In genomic region chr11:67853996-67854395, GRCm38 (mm10) we compare ENCODE assay signal across 37 mouse cellular contexts. TPM values are rescaled to one million over a fixed set of nuclear protein-coding genes. Genes with fewer than 3 reads are reported as not detected.
A peak's percentile ranks its signal among the peaks of the same experiment; 100 is the strongest.
DNase-seq lines count a peak whose midpoint lies in the region; ATAC-seq lines count a peak whose summit lies in the region.
"Had no signal": no experiment of that assay in that cellular context is flagged by ENCODE, and none has a peak within 500 bp of the region (broad histone marks: within the 10 kb centered on the region; RNA-seq: fewer than 3 reads in every experiment).

No protein-coding gene starts in this region.

- no peak overlapping the region for H3K9ac ChIP-seq in embryonic facial prominence, embryonic 14.5 days (ENCODE audit: low read depth, low read length)
- no peak overlapping the region for H3K9ac ChIP-seq in lung, embryonic 16.5 days (ENCODE audit: low read length)
- H3K9ac ChIP-seq in midbrain, embryonic 16.5 days (ENCODE audit: low read depth, low read length): no peak overlapping the region
- H3K9ac ChIP-seq: heart, embryonic 12.5 days; hindbrain, embryonic 13.5 days; limb, embryonic 13.5 days; neural tube, embryonic 13.5 days had no signal

- no peaks in the 10 kb centered on the region for H3K27me3 ChIP-seq in embryonic facial prominence, embryonic 14.5 days (replicated peaks; ENCODE audit: control insufficient read depth, insufficient read depth, low read length)
- H3K27me3 ChIP-seq in lung, embryonic 16.5 days (ENCODE audit: control insufficient read depth, insufficient read depth, low read depth, low read length): no peaks in the 10 kb centered on the region
- no peaks in the 10 kb centered on the region for H3K27me3 ChIP-seq in midbrain, embryonic 16.5 days (ENCODE audit: control insufficient read depth, insufficient read depth, low read depth, low read length)
- H3K27me3 ChIP-seq: heart, embryonic 12.5 days; hindbrain, embryonic 13.5 days; limb, embryonic 13.5 days; neural tube, embryonic 13.5 days had no signal

- no peaks in the 10 kb centered on the region for H3K36me3 ChIP-seq in embryonic facial prominence, embryonic 14.5 days (ENCODE audit: control insufficient read depth, insufficient read depth, low read length)
- no peaks in the 10 kb centered on the region for H3K36me3 ChIP-seq in lung, embryonic 16.5 days (ENCODE audit: control insufficient read depth, insufficient read depth, low read length)
- H3K36me3 ChIP-seq in midbrain, embryonic 16.5 days (ENCODE audit: control insufficient read depth, insufficient read depth, low read length): no peaks in the 10 kb centered on the region
- H3K36me3 ChIP-seq: heart, embryonic 12.5 days; hindbrain, embryonic 13.5 days; limb, embryonic 13.5 days; neural tube, embryonic 13.5 days had no signal

- ATAC-seq in embryonic facial prominence, embryonic 14.5 days (ENCODE audit: low read depth): peak; percentile 75
- ATAC-seq in lung, embryonic 16.5 days (ENCODE audit: low read depth): peak; percentile 83
- no peak for ATAC-seq in midbrain, embryonic 16.5 days
- ATAC-seq: activated CD4-positive, CD25-positive, alpha-beta regulatory T cell, adult 4 months; CD4-positive, CD25-positive, alpha-beta regulatory T cell, adult 4 months; forebrain, embryonic 14.5 days; intestine, postnatal 0 days had no signal

- no peaks in the 10 kb centered on the region for H3K9me3 ChIP-seq in embryonic facial prominence, embryonic 14.5 days (ENCODE audit: control insufficient read depth, low read length)
- H3K9me3 ChIP-seq in lung, embryonic 16.5 days (ENCODE audit: control insufficient read depth, low read length): no peaks in the 10 kb centered on the region
- no peaks in the 10 kb centered on the region for H3K9me3 ChIP-seq in midbrain, embryonic 16.5 days (replicated peaks; ENCODE audit: control insufficient read depth, low read length, poor library complexity, severe bottlenecking)
- H3K9me3 ChIP-seq: heart, embryonic 12.5 days; hindbrain, embryonic 13.5 days; limb, embryonic 13.5 days; neural tube, embryonic 13.5 days had no signal

- no peaks in the 10 kb centered on the region for H3K4me1 ChIP-seq in embryonic facial prominence, embryonic 14.5 days (ENCODE audit: control insufficient read depth, insufficient read depth, low read length)
- H3K4me1 ChIP-seq in lung, embryonic 16.5 days (replicated peaks; ENCODE audit: control insufficient read depth, insufficient read depth, low read length): peaks cover 7% of the 10 kb centered on the region; the same call in 1 of the 2 replicates
- H3K4me1 ChIP-seq in midbrain, embryonic 16.5 days (ENCODE audit: control insufficient read depth, insufficient read depth, low read length): no peaks in the 10 kb centered on the region
- H3K4me1 ChIP-seq: heart, embryonic 12.5 days; hindbrain, embryonic 13.5 days; neural tube, embryonic 13.5 days had no signal

- 0 out of 2 replicates have a peak overlapping the region, but pooled peaks have one; percentile 12 for H3K27ac ChIP-seq in embryonic facial prominence, embryonic 14.5 days (replicated peaks; ENCODE audit: low read depth, low read length)
- H3K27ac ChIP-seq in lung, embryonic 16.5 days (ENCODE audit: low read length): peak overlapping the region; percentile 55; the same call in 1 of the 2 replicates
- H3K27ac ChIP-seq in midbrain, embryonic 16.5 days (ENCODE audit: low read length): no peak overlapping the region
- H3K27ac ChIP-seq: hindbrain, embryonic 13.5 days; limb, embryonic 13.5 days; neural tube, embryonic 13.5 days had no signal

- H3K4me3 ChIP-seq in embryonic facial prominence, embryonic 14.5 days (ENCODE audit: low read depth, low read length): no peak overlapping the region
- H3K4me3 ChIP-seq in lung, embryonic 16.5 days (ENCODE audit: low read length): no peak overlapping the region
- H3K4me3 ChIP-seq in midbrain, embryonic 16.5 days (ENCODE audit: low read depth, low read length): no peak overlapping the region
- H3K4me3 ChIP-seq: heart, embryonic 12.5 days; hindbrain, embryonic 13.5 days; limb, embryonic 13.5 days; myocyte; neural tube, embryonic 13.5 days had no signal

- no peak overlapping the region for H3K4me2 ChIP-seq in embryonic facial prominence, embryonic 14.5 days (ENCODE audit: low read depth, low read length)
- H3K4me2 ChIP-seq in lung, embryonic 16.5 days (ENCODE audit: low read depth, low read length): no peak overlapping the region
- H3K4me2 ChIP-seq in midbrain, embryonic 16.5 days (ENCODE audit: low read length): no peak overlapping the region
- H3K4me2 ChIP-seq: heart, embryonic 12.5 days; hindbrain, embryonic 13.5 days; limb, embryonic 13.5 days; liver, embryonic 11.5 days; midbrain, embryonic 11.5 days; neural tube, embryonic 13.5 days had no signal

- DNase-seq in heart, adult 11 months: peak; percentile 65
- no peak for DNase-seq in heart, adult 8-10 months (ENCODE audit: low spot score)
- peak; percentile 84 for DNase-seq in embryonic facial prominence, embryonic 14.5 days (ENCODE audit: low spot score)
- DNase-seq in lung, postnatal 36 days: peak; percentile 40
- no peak for DNase-seq in urinary bladder, adult 18-20 months (ENCODE audit: low spot score in 2 of 2)
- no peak for DNase-seq in B cell, adult 2 months
- DNase-seq: adrenal gland, adult 2 months; adrenal gland, postnatal 36 days; cerebellum, adult 2 months; cerebellum, postnatal 25 days; embryo, embryonic 11 days; gastrocnemius, postnatal 14 days; heart, adult 18-20 months; heart, postnatal 4 days; kidney, postnatal 25 days; right cerebral cortex, postnatal 14 days had no signal

- WGBS in embryonic facial prominence, embryonic 14.5 days: 31% methylated on average over 6 of the region's 6 CpGs
- 27% methylated on average over 6 of the region's 6 CpGs for WGBS in lung, embryonic 16.5 days
- WGBS in midbrain, embryonic 16.5 days: 55% methylated on average over 6 of the region's 6 CpGs

RNA-seq across cellular contexts. Expression of gene Dhrs7c, which starts 56.0 kb away (rescaled TPM):
- total RNA-seq in heart, adult 8-10 months (2022): 100 to 1,000 TPM; 193 to 248 (median 231) TPM
- 16.2 and 23.0 TPM in 2 replicates for polyA plus RNA-seq in embryonic facial prominence, embryonic 14.5 days (2014; fragmentation: Nextera tagmentation; extraction: Ambion mirVana)
- polyA plus RNA-seq in lung, embryonic 16.5 days (2015; fragmentation: Nextera tagmentation; extraction: Ambion mirVana): 1.1 and 1.7 TPM in 2 replicates
- not detected in 2 replicates for polyA plus RNA-seq in midbrain, embryonic 16.5 days (2015; fragmentation: Nextera tagmentation; extraction: Ambion mirVana)
- total RNA-seq: adrenal gland, adult 2 months; adrenal gland, postnatal 36 days; layer of hippocampus, adult 18-20 months; left cerebral cortex, adult 18-20 months; megakaryocyte, adult 5-6 weeks; midbrain, postnatal 0 days had no signal
- polyA plus RNA-seq: activated CD4-positive, CD25-positive, alpha-beta regulatory T cell, adult 4 months; adrenal gland, adult 2 months; brain, embryonic 14.5 days; CD4-positive, CD25-positive, alpha-beta regulatory T cell, adult 4 months; cerebellum, adult 2 months; forebrain, embryonic 14.5 days; hindbrain, embryonic 13.5 days; intestine, postnatal 0 days; kidney, embryonic 14.5 days; liver, embryonic 11.5 days; midbrain, embryonic 11.5 days; neural tube, embryonic 13.5 days; small intestine, adult 2 months; stomach, embryonic 14.5 days had no signal

Comparison
In these comparisons a context has a peak if more than half of its experiments do, and no peak if none do; other contexts are left out.
1. DNase-seq: peak in heart, adult 11 months (single experiment), embryonic facial prominence, embryonic 14.5 days (single experiment) and lung, postnatal 36 days (single experiment); none in heart, adult 8-10 months (single experiment), urinary bladder, adult 18-20 months (0 of 2) and B cell, adult 2 months (0 of 2).